Mouse (Mus musculus) kidney, adult 18-20 months (tissue): ENCODE results near the gene Ankrd54.
"Not testable (repeated sequence)": the region's sequence is repeated elsewhere in the genome, so short reads cannot be mapped to it uniquely, and the experiment has no call there.

ENCODE experiments used
- DNase-seq: peaks from one replicate; pipeline ENCODE4 v3.0.0; 2021

The Ankrd54 gene

GRCm38 (mm10) chr15:79007836-79008235 is 54.9 kb downstream of the Ankrd54 start:
- not testable (repeated sequence) for DNase-seq

- DNase-seq: no peak
These were observed 55.6 kb downstream of the Ankrd54 start for GRCm38 (mm10) chr15:79007059-79007458.

GRCm38 (mm10) chr15:79006638-79007037 is 56.1 kb downstream of the Ankrd54 start:
- no peak for DNase-seq

- DNase-seq: no peak
These were observed 57.1 kb downstream of the Ankrd54 start for GRCm38 (mm10) chr15:79005581-79005980.
